Comparison of ENCODE assay signal across 10 mouse cellular contexts in the genomic region with DNA sequence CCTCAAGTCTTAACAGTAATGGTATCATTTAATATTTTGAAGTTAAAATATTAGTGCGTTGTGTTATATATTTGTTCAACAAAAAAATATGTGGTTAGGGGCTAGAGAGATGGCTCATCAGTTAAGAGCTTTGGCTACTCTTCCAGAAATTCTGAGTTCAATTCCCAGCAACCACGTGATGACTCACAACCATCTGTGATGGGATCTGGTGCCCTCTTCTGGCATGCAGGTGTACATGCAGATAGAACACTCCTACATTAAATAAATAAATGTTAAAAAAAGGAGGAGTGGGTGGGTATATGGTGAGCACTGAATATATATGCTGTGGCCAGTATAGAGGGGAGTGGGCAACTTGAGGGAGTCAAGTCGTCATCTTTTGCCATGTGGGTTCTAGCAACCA. TPM values are rescaled to one million over a fixed set of nuclear protein-coding genes. Genes with fewer than 3 reads are reported as not detected.
DNase-seq lines count a peak whose midpoint lies in the region; ATAC-seq and TF ChIP-seq lines count a peak whose summit lies in the region.
"Had no signal": no experiment of that assay in that cellular context is flagged by ENCODE, and none has a peak within 500 bp of the region (broad histone marks: within the 10 kb centered on the region; RNA-seq: fewer than 3 reads in every experiment).

No protein-coding gene starts in this region.

- no peak overlapping the region for H3ac ChIP-seq in C2C12 (ENCODE audit: control insufficient read depth, insufficient read length, low read depth)
- H3ac ChIP-seq in myocyte (ENCODE audit: control insufficient read depth, insufficient read length): no peak overlapping the region

- no peak overlapping the region for H3K9ac ChIP-seq in kidney, postnatal 0 days (ENCODE audit: low read depth, low read length)
- no peak overlapping the region for H3K9ac ChIP-seq in MEL (ENCODE audit: control insufficient read depth, low read depth, low read length, poor library complexity, severe bottlenecking)
- H3K9ac ChIP-seq: lung, embryonic 15.5 days had no signal

- H3K36me3 ChIP-seq in kidney, postnatal 0 days (ENCODE audit: insufficient read depth, low read length): peaks cover 36% of the 10 kb centered on the region
- H3K36me3 ChIP-seq in C2C12 (ENCODE audit: control insufficient read depth, insufficient read depth) (peaks cover 87% of the 10 kb centered on the region), MEL (ENCODE audit: control insufficient read depth in 1 of 2, insufficient read depth in 2 of 2, low read length in 2 of 2) (peaks cover 14 to 31% of the 10 kb centered on the region in 2 experiments), myocyte (ENCODE audit: control insufficient read depth, insufficient read depth) (peaks cover 57% of the 10 kb centered on the region)

- TF ChIP-seq EP300 in MEL (IDR thresholded peaks at IDR 0.05; ENCODE audit: low read depth in 1 of 2, low read length in 2 of 2): no peak

- peak; percentile 23 for TF ChIP-seq RAD21 in MEL (IDR thresholded peaks at IDR 0.05; ENCODE audit: low read depth, low read length)

- TF ChIP-seq CTCF in kidney, postnatal 0 days (IDR thresholded peaks at IDR 0.05; ENCODE audit: low read depth): peak; percentile 56
- TF ChIP-seq CTCF in C2C12 (IDR thresholded peaks at IDR 0.05; ENCODE audit: control insufficient read depth, insufficient read depth, insufficient read length) (no peak), MEL (IDR thresholded peaks at IDR 0.05 in 2 of 3, conservative IDR thresholded peaks at IDR 0.05 in 1 of 3; ENCODE audit: control insufficient read depth in 1 of 3, insufficient read depth in 1 of 3, low read depth in 2 of 3, low read length in 3 of 3, poor library complexity in 1 of 3, severe bottlenecking in 1 of 3) (peak; percentile 40 to 53 (median 45); a peak in 5 of 6 replicates)

- peaks cover 54% of the 10 kb centered on the region for H3K79me2 ChIP-seq in C2C12 (ENCODE audit: control insufficient read depth, insufficient read depth)
- H3K79me2 ChIP-seq in MEL (ENCODE audit: control insufficient read depth, insufficient read depth, low read length, poor library complexity): peaks cover 9% of the 10 kb centered on the region
- H3K79me2 ChIP-seq in myocyte (ENCODE audit: control insufficient read depth, insufficient read depth): peaks cover 44% of the 10 kb centered on the region

- peaks cover 37% of the 10 kb centered on the region for H3K79me3 ChIP-seq in C2C12 (ENCODE audit: low read depth)

- H3K27ac ChIP-seq in kidney, postnatal 0 days: no peak overlapping the region
- no peak overlapping the region for H3K27ac ChIP-seq in MEL (ENCODE audit: control insufficient read depth, low read depth, low read length)
- H3K27ac ChIP-seq: lung, embryonic 15.5 days had no signal

- no peak overlapping the region for H3K4me3 ChIP-seq in kidney, postnatal 0 days (replicated peaks; ENCODE audit: low read depth, low read length)
- H3K4me3 ChIP-seq in C2C12 (ENCODE audit: insufficient read depth, poor library complexity, severe bottlenecking) (no peak overlapping the region), MEL (ENCODE audit: control insufficient read depth in 1 of 2, insufficient read depth in 1 of 2, low read depth in 2 of 2, low read length in 2 of 2) (no peak overlapping the region), myocyte (no peak overlapping the region)
- H3K4me3 ChIP-seq: lung, embryonic 15.5 days had no signal

- no peak overlapping the region for H3K4me2 ChIP-seq in kidney, postnatal 0 days (ENCODE audit: low read length)
- no peak overlapping the region for H3K4me2 ChIP-seq in myocyte (ENCODE audit: low read depth)
- H3K4me2 ChIP-seq: lung, embryonic 15.5 days had no signal

- DNase-seq in kidney, postnatal 0 days (ENCODE audit: low spot score): no peak
- no peak for DNase-seq in kidney, adult 8-10 months
- peak; percentile 69 for DNase-seq in MEL (ENCODE audit: low read depth, low spot score)
- DNase-seq in cerebellum, adult 8-10 months: no peak
- DNase-seq in layer of hippocampus, adult 11-12 months (ENCODE audit: low spot score): no peak
- DNase-seq: cerebellum, adult 2 months; right cerebral cortex, postnatal 25 days had no signal

- TF ChIP-seq POLR2A in MEL (IDR thresholded peaks at IDR 0.05; ENCODE audit: control insufficient read depth in 1 of 2, insufficient read depth in 1 of 2, low read depth in 1 of 2, low read length in 2 of 2, poor library complexity in 1 of 2): no peak
- TF ChIP-seq POLR2A in myocyte (IDR thresholded peaks at IDR 0.05; ENCODE audit: insufficient read length, low read depth): no peak

- WGBS in kidney, postnatal 0 days: 77% methylated on average over 3 of the region's 3 CpGs

- ATAC-seq in kidney, postnatal 0 days (replicated peaks; ENCODE audit: low FRiP score, low read depth): no peak

- H3K9me3 ChIP-seq in kidney, postnatal 0 days (replicated peaks; ENCODE audit: low read length): no peaks in the 10 kb centered on the region
- no peaks in the 10 kb centered on the region for H3K9me3 ChIP-seq in MEL (replicated peaks; ENCODE audit: insufficient read depth, low read length)
- H3K9me3 ChIP-seq: lung, embryonic 15.5 days had no signal

- no peaks in the 10 kb centered on the region for H3K27me3 ChIP-seq in kidney, postnatal 0 days (ENCODE audit: insufficient read depth, low read length)
- H3K27me3 ChIP-seq in C2C12 (ENCODE audit: control insufficient read depth, insufficient read depth, insufficient read length) (no peaks in the 10 kb centered on the region), MEL (ENCODE audit: control insufficient read depth in 1 of 2, insufficient read depth in 2 of 2, low read length in 2 of 2) (no peaks in the 10 kb centered on the region), myocyte (ENCODE audit: control insufficient read depth, insufficient read depth, insufficient read length) (no peaks in the 10 kb centered on the region)
- H3K27me3 ChIP-seq: lung, embryonic 15.5 days had no signal

- H3K4me1 ChIP-seq in kidney, postnatal 0 days (replicated peaks; ENCODE audit: insufficient read depth, low read length): no peaks in the 10 kb centered on the region
- H3K4me1 ChIP-seq in MEL (ENCODE audit: control insufficient read depth in 1 of 2, insufficient read depth in 2 of 2, low read length in 2 of 2): peaks cover under 1 to 5% of the 10 kb centered on the region in 2 experiments; a peak in 1 of 4 replicates

TF ChIP-seq in C2C12, 6 proteins besides CTCF, POLR2A, EP300 and RAD21:
- TF ChIP-seq CEBPB (IDR thresholded peaks at IDR 0.05; ENCODE audit: low read depth): no peak
- TF ChIP-seq MYOG (IDR thresholded peaks at IDR 0.05; ENCODE audit: control insufficient read depth, extremely low read depth, insufficient read length): no peak
- TF ChIP-seq FOSL1 (IDR thresholded peaks at IDR 0.05; ENCODE audit: insufficient read depth, low read length, poor library complexity, severe bottlenecking): no peak
- peak; percentile 73 for TF ChIP-seq USF1 (IDR thresholded peaks at IDR 0.05; ENCODE audit: low read depth)

TF ChIP-seq in MEL, 35 proteins besides CTCF, POLR2A, EP300 and RAD21 (continues in another document):
- TF ChIP-seq USF2 (IDR thresholded peaks at IDR 0.05; ENCODE audit: borderline replicate concordance in 1 of 2, insufficient read depth in 1 of 2, low read depth in 1 of 2, low read length in 2 of 2) (no peak; a peak in 1 of 4 replicates), TBP (IDR thresholded peaks at IDR 0.05; ENCODE audit: low read depth, low read length) (no peak), RCOR1 (IDR thresholded peaks at IDR 0.05; ENCODE audit: low read depth, low read length) (no peak), JUND (IDR thresholded peaks at IDR 0.05; ENCODE audit: low read depth, low read length) (peak; percentile 45; the same call in 1 of the 2 replicates), POLR2AphosphoS5 (IDR thresholded peaks at IDR 0.05; ENCODE audit: borderline replicate concordance, low read depth, low read length) (no peak)

TF ChIP-seq in myocyte, 11 proteins besides CTCF, POLR2A, EP300 and RAD21:
- TF ChIP-seq MAX (IDR thresholded peaks at IDR 0.05; ENCODE audit: low read depth): no peak
- TF ChIP-seq USF1 (IDR thresholded peaks at IDR 0.05; ENCODE audit: low read depth): peak; percentile 76

RNA-seq across cellular contexts. Expression of gene Gnl3, which starts 6.8 kb away (rescaled TPM):
- polyA plus RNA-seq in kidney, postnatal 0 days (2015; fragmentation: Nextera tagmentation; extraction: Ambion mirVana): 96.3 and 99.5 TPM in 2 replicates
- 56.7 TPM for polyA plus RNA-seq in C2C12 (2012; fragmentation: generic; extraction: Trizol)
- total RNA-seq in MEL (2012; rRNA removed): 217 and 257 TPM in 2 replicates
- polyA plus RNA-seq in MEL (2012; ENCODE audit: insufficient read depth in 1 of 2, insufficient read length in 2 of 2, low read depth in 1 of 2, low replicate concordance in 2 of 2, missing spikeins in 1 of 2): 100 to 1,000 TPM; 151 to 332 TPM
- polyA plus RNA-seq in myocyte (2012; fragmentation: generic; extraction: Trizol): 37.9 TPM

RNA-seq across cellular contexts. Expression of gene Pbrm1, which starts 6.8 kb away (rescaled TPM):
- 67.3 and 75.8 TPM in 2 replicates for polyA plus RNA-seq in kidney, postnatal 0 days (2015; fragmentation: Nextera tagmentation; extraction: Ambion mirVana)
- polyA plus RNA-seq in C2C12 (2012; fragmentation: generic; extraction: Trizol) (14.3 TPM), MEL (2012; ENCODE audit: insufficient read depth in 1 of 2, insufficient read length in 2 of 2, low read depth in 1 of 2, low replicate concordance in 2 of 2, missing spikeins in 1 of 2) (10 to 100 TPM; 32.4 to 62.0 TPM), myocyte (2012; fragmentation: generic; extraction: Trizol) (14.1 TPM)
- total RNA-seq in MEL (2012; rRNA removed): 28.7 and 31.1 TPM in 2 replicates

RNA-seq across cellular contexts. Expression of gene Spcs1, which starts 24.3 kb away (rescaled TPM):
- polyA plus RNA-seq in kidney, postnatal 0 days (2015; fragmentation: Nextera tagmentation; extraction: Ambion mirVana): 541 and 596 TPM in 2 replicates
- polyA plus RNA-seq in C2C12 (2012; fragmentation: generic; extraction: Trizol) (218 TPM), MEL (2012; ENCODE audit: insufficient read depth in 1 of 2, insufficient read length in 2 of 2, low read depth in 1 of 2, low replicate concordance in 2 of 2, missing spikeins in 1 of 2) (100 to 1,000 TPM; 188 to 419 TPM), myocyte (2012; fragmentation: generic; extraction: Trizol) (332 TPM)
- 165 and 208 TPM in 2 replicates for total RNA-seq in MEL (2012; rRNA removed)

RNA-seq across cellular contexts. Expression of gene Glt8d1, which starts 24.6 kb away (rescaled TPM):
- polyA plus RNA-seq in kidney, postnatal 0 days (2015; fragmentation: Nextera tagmentation; extraction: Ambion mirVana): 63.2 and 64.3 TPM in 2 replicates
- polyA plus RNA-seq in C2C12 (2012; fragmentation: generic; extraction: Trizol) (13.4 TPM), MEL (2012; ENCODE audit: insufficient read depth in 1 of 2, insufficient read length in 2 of 2, low read depth in 1 of 2, low replicate concordance in 2 of 2, missing spikeins in 1 of 2) (10 to 100 TPM in 1 of 2 experiments, not detected in 1; 19.2 TPM), myocyte (2012; fragmentation: generic; extraction: Trizol) (23.1 TPM)
- total RNA-seq in MEL (2012; rRNA removed): 14.7 and 15.6 TPM in 2 replicates
